Mouse (Mus musculus) frontal cortex, postnatal 14 days (tissue): ENCODE measurements at regions not wholly inside any gene's neighbourhood (a gene's known extent, or its start where the extent isn't known, plus 50 kb on each side); places are given as distances from the start of the nearest gene placed in this dataset.

ENCODE experiments used
- DNase-seq, 2 experiments: peaks; one replicate each; pipeline ENCODE4 v3.0.0; 2022; ENCODE audit warnings: low spot score in 2 of 2

DNA sequence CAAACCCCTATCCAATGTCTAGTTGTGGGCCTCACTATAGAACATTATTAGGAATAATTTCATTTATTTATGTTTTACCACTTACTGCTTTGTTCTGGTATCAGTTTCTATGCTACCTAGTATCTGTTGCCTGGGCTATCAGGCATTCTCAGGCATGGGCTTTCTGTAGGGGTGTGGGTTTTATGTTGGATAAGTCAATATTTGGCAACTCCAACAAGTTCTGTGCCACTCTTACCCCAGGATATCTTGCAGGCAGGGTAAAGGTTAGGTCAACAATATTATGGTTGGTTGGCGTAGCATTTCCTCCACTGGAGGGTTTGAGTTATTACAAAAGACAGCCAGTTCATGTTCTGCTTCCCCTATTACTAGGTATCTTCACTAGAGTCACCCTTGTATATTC lies 65.8 kb downstream of the Smim10l1 start:
- DNase-seq: no peak

DNA sequence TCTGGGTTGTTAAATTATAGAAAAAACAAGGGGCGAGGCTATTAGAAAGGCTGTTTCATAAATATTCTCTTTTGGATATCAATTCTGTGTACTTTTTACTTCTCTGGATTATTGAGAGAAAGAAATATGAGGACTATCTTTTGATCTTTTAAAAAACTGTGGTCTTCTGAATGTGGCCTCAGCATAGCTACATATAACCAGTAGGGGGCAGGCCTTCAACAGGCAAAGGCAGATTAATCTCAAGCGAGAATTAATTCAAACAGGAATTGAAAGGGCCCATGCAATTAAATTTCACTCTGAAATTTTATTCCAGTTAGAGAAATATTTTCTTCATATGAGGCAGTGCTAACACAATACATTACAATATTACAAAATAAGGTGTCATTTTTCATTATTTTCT lies 66.6 kb downstream of the Smim10l1 start:
- no peak for DNase-seq

DNA sequence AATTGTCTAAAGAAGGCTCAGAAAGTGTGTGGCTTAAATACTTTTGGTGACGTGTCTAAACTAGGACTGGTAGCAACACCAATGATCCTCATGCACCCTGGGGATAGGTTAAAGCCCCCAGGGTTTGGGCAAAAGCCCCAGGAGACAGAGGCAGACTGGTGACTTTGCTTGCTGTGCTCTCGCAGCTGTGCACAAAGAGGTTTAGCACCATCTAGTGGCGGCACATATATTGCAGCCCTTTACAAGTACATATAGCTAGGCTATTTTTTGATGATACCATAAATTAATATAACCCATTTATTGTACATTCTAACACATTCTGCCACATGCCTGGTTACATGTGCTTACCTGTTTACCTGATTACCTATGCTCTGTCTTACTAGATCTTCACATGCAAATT lies 85.8 kb upstream of the 5530400C23Rik start:
- DNase-seq: peak in 1 of 2 experiments; percentile 47
